Mouse (Mus musculus): ENCODE results near the gene Smim24. TPM values are rescaled to one million over a fixed set of nuclear protein-coding genes. Genes with fewer than 3 reads are reported as not detected.

The Smim24 gene
- polyA plus RNA-seq, 1 experiment from 2014 or later: 1.8 TPM

DNA sequence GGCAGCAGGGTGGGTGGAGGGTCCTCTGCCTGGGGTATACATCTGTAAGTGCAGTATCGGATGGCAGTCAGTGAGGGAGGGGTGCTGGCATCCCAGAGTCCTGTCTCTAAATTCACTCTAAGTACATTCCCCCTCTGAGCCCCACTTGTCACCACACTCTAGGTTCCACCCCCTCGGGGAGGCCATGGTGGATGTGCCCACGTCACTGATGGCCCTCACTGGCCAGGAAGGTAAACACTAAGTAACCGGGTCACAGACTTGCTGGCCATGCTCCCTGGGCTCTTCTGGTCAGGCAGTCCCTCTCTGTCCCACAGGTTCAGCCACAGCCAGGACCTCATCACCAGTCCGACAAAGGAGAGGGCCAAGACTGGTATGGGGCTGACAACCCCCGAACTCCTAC lies 29.3 kb downstream of the Smim24 start:
- no peak for ATAC-seq
- H3K27me3 ChIP-seq: peaks cover 40% of the 10 kb centered on the region
- no peaks in the 10 kb centered on the region for H3K9me3 ChIP-seq (replicated peaks)
- H3K9ac ChIP-seq: no peak overlapping the region
- H3K4me3 ChIP-seq: no peak overlapping the region
- peaks cover 53% of the 10 kb centered on the region for H3K4me1 ChIP-seq
- H3K36me3 ChIP-seq (ENCODE audit: poor library complexity, severe bottlenecking): peaks cover 15% of the 10 kb centered on the region
- H3K27ac ChIP-seq: no peak overlapping the region
- WGBS: 80% methylated on average over 6 of the region's 6 CpGs
- no peak overlapping the region for H3K4me2 ChIP-seq

DNA sequence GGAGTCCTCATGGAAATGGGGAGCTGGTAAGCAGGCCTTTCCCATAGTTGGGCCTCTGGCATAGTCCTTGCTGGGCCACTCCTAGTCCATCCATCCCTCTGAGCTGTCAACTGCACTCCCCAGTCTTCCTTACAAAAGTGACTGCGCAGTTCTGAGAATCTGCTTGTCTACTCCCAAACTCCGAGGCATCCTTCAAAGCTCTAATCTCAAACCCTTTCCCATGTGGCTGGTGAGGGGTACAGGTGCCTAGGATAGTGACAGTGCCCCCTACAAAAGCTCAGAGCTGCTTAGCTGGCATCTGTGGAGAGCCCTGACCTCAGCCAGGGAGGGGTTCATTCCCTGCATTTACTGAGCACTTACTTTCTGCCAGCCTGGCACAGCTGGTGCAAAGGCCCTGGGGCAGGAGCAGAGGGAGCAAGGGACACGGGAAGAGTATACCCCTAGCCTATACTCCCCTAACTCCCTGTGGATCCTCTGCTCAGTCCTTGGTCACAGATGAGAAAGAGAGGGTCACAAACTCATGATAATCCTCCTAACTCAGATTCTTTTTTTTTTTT lies 29.9 kb downstream of the Smim24 start:
- Histone ChIP-seq H3K4me2 (no peak overlapping the region), H3K9me3 (replicated peaks) (no peaks in the 10 kb centered on the region), H3K9ac (no peak overlapping the region), H3K27me3 (peaks cover 46% of the 10 kb centered on the region), H3K36me3 (ENCODE audit: poor library complexity, severe bottlenecking) (peaks cover 15% of the 10 kb centered on the region), H3K4me3 (no peak overlapping the region), H3K4me1 (peaks cover 49% of the 10 kb centered on the region), H3K27ac (no peak overlapping the region)
- 82% methylated on average over 3 of the region's 3 CpGs for WGBS
- no peak for ATAC-seq

DNA sequence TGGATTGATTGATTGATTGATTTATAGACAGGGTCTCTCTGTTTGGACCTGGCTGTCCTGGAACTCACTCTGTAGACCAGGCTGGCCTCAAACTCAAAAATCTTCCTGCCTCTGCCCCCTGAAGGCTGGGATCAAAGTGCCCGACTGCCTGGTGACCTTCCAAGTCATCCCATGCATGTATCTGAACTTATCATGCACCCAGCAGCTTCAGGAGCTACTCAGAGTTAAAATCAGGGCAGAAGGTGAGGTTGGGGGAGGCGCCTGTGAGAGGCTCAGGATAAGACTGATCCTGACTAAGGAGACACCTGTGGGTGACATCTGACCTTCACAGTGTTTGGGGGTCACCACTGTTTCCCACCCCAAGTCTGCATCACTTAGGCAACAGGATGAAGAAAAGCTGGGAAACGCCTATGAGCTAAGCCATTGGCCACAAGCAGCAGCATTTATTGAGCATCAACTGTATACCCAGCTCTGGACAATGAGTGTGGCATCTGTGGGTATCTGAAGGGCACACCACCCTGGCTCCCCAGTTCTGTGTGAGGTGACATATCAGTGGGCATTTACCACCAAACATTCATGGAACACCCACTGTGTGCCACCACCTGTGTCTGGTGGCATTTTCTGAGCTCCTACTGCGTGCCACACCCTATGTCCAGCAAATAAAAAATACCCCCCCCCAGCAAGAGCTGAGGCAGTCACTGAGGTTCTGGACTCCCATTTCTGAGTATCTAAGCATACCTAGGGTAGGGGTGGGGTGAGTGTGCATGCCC lies 30.8 kb downstream of the Smim24 start:
- Histone ChIP-seq H3K4me3 (no peak overlapping the region), H3K36me3 (ENCODE audit: poor library complexity, severe bottlenecking) (peaks cover 15% of the 10 kb centered on the region), H3K4me1 (peaks cover 40% of the 10 kb centered on the region), H3K27me3 (peaks cover 54% of the 10 kb centered on the region), H3K27ac (peak overlapping the region; percentile 53), H3K9ac (0 out of 2 replicates have a peak overlapping the region, but pooled peaks have one; percentile 10), H3K4me2 (peak overlapping the region; percentile 72), H3K9me3 (replicated peaks) (no peaks in the 10 kb centered on the region)
- no peak for ATAC-seq
- WGBS: 74% methylated on average over 4 of the region's 4 CpGs

DNA sequence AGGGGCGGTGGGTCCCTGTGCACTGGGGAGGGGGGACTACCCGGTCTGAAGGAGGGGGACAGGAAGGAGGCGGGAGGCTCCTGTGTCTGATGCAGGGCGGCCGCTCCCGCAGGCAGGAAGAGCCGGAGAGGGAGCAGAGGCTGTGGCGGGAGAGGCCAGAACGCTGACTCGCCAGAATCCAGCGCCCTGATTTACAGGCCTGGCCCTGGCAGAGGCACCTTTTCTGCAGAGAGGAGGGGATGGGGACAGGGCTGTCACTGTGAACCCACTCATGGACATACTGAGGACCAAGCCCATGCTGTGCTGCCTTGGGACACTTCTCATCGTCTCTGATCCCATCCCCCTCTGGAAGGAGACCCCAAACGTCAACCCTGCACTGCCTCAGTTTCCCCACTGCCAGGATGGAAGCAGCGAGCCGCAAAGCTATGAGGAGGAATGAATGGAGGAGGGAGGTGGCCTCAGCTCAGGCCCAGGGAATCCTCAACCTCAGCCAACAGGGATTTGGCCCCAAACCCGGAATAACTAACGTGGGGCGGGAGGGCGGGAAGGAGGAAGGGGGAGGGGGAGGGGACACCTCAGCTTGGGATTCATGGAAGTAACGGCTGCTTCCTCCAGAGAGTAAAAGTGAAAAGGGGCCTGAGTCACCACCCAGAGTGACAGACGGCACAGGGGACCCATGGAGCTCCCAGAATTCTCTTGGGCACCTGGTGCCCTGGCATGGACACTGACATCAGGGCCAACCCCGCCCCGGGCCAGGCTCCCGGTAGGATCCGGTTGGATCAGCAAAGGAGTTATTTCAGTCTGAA lies 31.6 kb downstream of the Smim24 start:
- ATAC-seq: no peak
- Histone ChIP-seq H3K27ac (peak overlapping the region; percentile 57), H3K36me3 (ENCODE audit: poor library complexity, severe bottlenecking) (peaks cover 12% of the 10 kb centered on the region), H3K9me3 (replicated peaks) (no peaks in the 10 kb centered on the region), H3K4me2 (peak overlapping the region; percentile 72), H3K4me3 (0 out of 2 replicates have a peak overlapping the region, but pooled peaks have one; percentile 44), H3K27me3 (peaks cover 54% of the 10 kb centered on the region), H3K9ac (peak overlapping the region; percentile 45; the same call in 1 of the 2 replicates), H3K4me1 (peaks cover 41% of the 10 kb centered on the region)
- WGBS: 5% methylated on average over 24 of the region's 25 CpGs

DNA sequence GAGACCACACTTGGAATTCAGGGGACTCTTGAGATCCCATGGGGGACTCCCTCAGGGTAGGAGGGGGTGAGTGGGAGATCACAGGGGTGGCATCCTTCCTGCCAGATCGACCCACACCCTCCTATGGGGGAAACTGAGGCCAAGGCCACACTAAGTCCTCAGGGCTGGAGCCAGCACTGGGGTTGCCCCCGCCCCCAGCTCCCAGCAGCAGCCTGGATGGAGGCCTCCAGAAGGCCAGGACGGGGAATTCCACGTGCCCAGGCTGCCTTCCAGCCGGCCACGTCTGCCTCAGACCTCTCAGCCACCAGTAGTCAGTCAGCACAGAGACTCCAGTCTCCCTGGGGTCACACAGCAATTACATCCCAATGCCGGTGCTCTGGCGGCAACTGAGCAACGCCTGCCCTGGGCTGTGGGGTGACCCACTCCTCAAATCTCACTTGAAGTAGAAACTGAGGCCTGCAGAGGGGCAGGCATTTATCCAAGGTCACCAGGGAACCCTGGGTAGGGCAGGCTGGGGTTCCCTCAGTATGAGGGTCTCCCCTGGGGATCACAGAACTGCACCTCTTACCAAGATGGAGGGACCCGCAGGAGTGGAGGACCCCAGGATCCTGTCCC lies 32.5 kb downstream of the Smim24 start:
- Histone ChIP-seq H3K27ac (peak overlapping the region; percentile 57), H3K27me3 (peaks cover 54% of the 10 kb centered on the region), H3K9ac (peak overlapping the region; percentile 45), H3K36me3 (ENCODE audit: poor library complexity, severe bottlenecking) (peaks cover 3% of the 10 kb centered on the region), H3K4me1 (peaks cover 46% of the 10 kb centered on the region), H3K4me2 (peak overlapping the region; percentile 72), H3K9me3 (replicated peaks) (no peaks in the 10 kb centered on the region), H3K4me3 (peak overlapping the region; percentile 44)
- no peak for ATAC-seq
- 32% methylated on average over 10 of the region's 10 CpGs for WGBS

DNA sequence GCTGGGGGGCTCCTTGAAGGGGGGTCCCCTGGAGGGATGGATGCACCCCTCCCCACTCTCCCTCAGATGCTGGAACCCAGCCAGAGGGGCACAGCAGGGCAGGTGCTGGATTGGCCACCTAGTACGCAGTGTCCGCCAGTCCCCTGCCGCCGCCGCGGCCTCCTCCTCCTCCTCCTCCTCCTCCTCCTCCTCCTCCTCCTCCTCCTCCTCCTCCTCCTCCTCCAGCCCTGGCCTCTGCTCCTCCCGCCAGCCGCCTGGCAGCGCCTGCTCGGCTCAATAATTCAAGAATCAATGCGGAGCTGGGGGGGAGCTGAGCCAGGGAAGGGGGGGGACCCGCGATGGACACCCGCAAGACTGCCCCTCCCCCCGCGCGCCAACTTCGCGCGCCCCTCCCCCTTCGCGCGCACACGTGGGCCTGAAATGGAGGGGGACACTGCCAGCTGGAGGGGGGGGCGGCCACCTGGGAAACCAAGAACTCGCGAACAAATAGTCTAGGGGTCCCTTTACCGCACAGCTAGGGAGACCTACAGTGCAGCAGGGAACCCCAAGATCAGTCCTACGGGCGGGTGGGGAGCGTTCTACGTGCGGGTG lies 33.3 kb downstream of the Smim24 start:
- H3K4me3 ChIP-seq: peak overlapping the region; percentile 44
- H3K36me3 ChIP-seq (ENCODE audit: poor library complexity, severe bottlenecking): no peaks in the 10 kb centered on the region
- H3K9ac ChIP-seq: peak overlapping the region; percentile 66
- H3K4me2 ChIP-seq: peak overlapping the region; percentile 72
- peaks cover 54% of the 10 kb centered on the region for H3K27me3 ChIP-seq
- no peak for ATAC-seq
- 4% methylated on average over 16 of the region's 33 CpGs for WGBS
- H3K4me1 ChIP-seq: peaks cover 49% of the 10 kb centered on the region
- H3K27ac ChIP-seq: peak overlapping the region; percentile 57; the same call in 1 of the 2 replicates
- H3K9me3 ChIP-seq (replicated peaks): no peaks in the 10 kb centered on the region

DNA sequence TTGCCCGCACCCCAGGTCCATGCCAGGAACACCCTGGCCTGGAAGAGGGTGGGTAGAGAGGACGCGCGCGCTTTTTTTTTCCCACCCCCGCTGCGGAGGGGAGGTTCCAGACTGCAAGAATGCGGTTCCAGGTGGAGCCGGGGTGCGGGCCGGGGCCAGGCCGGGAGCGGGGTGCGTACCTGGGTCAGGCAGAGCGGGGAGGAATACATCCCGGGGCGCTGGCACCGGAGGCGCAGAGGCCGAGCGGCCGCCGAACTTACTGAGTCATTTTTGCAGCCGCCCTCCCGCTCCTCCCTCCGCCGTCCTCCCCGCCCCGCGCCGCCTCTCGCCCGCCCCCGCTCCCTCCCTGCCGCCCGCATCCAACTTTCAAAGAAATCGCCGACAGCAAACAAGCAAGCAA lies 34.0 kb downstream of the Smim24 start:
- no peak overlapping the region for H3K27ac ChIP-seq
- peaks cover 54% of the 10 kb centered on the region for H3K4me1 ChIP-seq
- H3K9ac ChIP-seq: peak overlapping the region; percentile 66
- no peak for ATAC-seq
- H3K4me3 ChIP-seq: peak overlapping the region; percentile 44
- H3K27me3 ChIP-seq: peaks cover 54% of the 10 kb centered on the region
- under 1% methylated on average over 19 of the region's 38 CpGs for WGBS
- no peaks in the 10 kb centered on the region for H3K36me3 ChIP-seq (ENCODE audit: poor library complexity, severe bottlenecking)
- peak overlapping the region; percentile 72 for H3K4me2 ChIP-seq
- no peaks in the 10 kb centered on the region for H3K9me3 ChIP-seq (replicated peaks)

DNA sequence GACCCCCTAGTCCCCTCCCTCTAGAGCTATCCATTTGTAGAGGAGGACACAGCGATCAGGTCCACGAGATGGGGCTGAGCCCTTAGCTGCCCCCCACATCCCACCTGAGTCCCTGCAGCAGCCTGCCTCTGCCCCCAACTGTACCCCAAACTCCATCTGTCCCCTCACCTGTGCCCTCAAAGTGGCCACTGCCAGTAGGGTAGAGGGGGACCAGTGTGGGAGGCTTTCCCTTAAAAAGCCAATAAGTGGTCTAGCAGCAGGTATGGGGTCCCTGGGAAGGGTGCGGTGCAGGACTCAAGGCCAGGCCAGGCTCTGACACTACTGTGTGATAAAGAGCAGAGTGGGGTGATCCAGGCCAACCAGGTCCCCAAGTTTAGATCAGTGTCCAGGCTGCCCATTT lies 34.5 kb downstream of the Smim24 start:
- Histone ChIP-seq H3K9ac (peak overlapping the region; percentile 66; the same call in 1 of the 2 replicates), H3K4me1 (peaks cover 56% of the 10 kb centered on the region), H3K27me3 (peaks cover 52% of the 10 kb centered on the region)

DNA sequence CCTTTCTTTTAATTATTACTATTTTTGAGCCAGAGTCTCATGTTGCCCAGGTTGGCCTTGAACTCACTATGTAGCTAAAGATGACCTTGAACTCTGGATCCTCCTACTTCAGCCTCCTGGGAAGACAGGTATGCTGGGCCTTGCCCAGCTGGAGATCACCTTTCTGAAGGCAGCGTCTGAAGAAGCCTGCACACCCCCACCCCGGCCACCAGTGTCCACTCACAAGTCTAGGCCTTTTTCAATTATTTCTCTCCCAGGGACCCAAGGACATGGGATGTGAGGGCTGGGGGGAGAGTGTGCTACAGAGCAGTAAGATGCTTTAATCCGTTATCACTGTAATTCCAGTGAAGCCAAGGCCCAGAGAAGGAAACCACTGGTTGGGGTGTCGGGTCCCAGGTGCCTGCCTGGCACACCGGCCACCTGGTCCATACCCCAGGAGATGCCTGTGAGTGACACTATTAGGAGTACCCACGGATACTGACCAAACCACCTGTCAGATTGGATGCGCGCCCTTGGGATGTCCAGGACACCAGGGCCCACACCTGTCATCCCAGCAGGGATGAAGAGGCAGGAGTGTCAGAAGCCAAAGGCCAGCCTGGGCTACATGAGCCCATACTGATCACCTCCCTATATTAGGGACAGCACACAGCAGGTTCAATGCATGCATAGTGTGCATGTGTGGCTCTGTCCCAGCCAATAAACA lies 35.1 kb downstream of the Smim24 start:
- no peak overlapping the region for H3K9ac ChIP-seq
- H3K9me3 ChIP-seq (replicated peaks): no peaks in the 10 kb centered on the region
- ATAC-seq: no peak
- whole genome bisulfite sequencing: 75% methylated on average over 8 of the region's 8 CpGs
- H3K27me3 ChIP-seq: peaks cover 47% of the 10 kb centered on the region
- no peak overlapping the region for H3K27ac ChIP-seq
- H3K36me3 ChIP-seq (ENCODE audit: poor library complexity, severe bottlenecking): no peaks in the 10 kb centered on the region
- no peak overlapping the region; the same call in 1 of the 2 replicates for H3K4me2 ChIP-seq
- H3K4me3 ChIP-seq: peak overlapping the region; percentile 1; the same call in 1 of the 2 replicates
- H3K4me1 ChIP-seq: peaks cover 60% of the 10 kb centered on the region

More for the DNA sequence above, 34.5 kb downstream of the Smim24 start:
- WGBS: 30% methylated on average over 3 of the region's 3 CpGs
- no peak for ATAC-seq
- Histone ChIP-seq H3K4me2 (peak overlapping the region; percentile 72), H3K27ac (no peak overlapping the region), H3K36me3 (ENCODE audit: poor library complexity, severe bottlenecking) (no peaks in the 10 kb centered on the region), H3K4me3 (peak overlapping the region; percentile 44), H3K9me3 (replicated peaks) (no peaks in the 10 kb centered on the region)

DNA sequence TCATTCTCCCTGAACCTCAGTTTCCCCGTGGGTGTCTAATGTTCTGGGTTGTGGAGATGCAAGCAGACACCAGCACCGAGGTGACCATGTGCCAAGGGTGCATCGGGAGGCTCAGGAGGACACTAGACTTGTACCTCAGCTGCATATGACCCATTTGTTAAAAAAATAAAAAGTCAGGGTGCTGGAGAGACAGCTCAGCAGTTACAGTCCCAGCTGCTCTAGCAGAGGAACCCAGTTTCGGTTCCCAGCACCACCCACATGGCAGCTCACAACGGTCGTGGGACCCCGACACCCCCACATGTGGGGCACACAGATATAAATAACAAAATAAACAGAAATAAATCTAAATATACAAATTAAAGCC lies 35.6 kb downstream of the Smim24 start:
- H3K4me3 ChIP-seq: peak overlapping the region; percentile 1; the same call in 1 of the 2 replicates

DNA sequence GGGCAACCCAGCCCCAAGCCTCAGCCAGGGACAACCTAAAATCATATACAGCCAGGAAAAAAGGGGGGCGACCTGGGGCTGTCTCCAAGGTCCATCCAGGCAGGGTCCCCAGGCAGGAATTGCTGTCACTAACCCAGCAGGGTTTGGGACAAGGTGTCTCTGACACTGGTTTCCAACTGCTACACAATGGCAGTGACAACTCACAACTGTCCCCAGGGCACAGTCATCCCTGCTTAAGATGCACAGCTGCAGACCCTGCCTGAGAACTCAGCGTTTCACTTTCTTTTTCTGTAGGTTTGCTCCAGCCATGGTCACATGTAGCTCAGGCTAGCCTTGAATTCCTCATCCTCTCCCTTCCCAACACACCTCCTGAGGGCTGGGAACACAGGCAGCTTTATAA lies 36.2 kb downstream of the Smim24 start:
- H3K27ac ChIP-seq: no peak overlapping the region; the same call in 1 of the 2 replicates
- no peak overlapping the region for H3K9ac ChIP-seq
- peak overlapping the region; percentile 90 for H3K4me2 ChIP-seq
- H3K9me3 ChIP-seq (replicated peaks): no peaks in the 10 kb centered on the region
- no peak for ATAC-seq
- H3K4me1 ChIP-seq: peaks cover 66% of the 10 kb centered on the region
- H3K27me3 ChIP-seq: peaks cover 40% of the 10 kb centered on the region
- no peaks in the 10 kb centered on the region for H3K36me3 ChIP-seq (ENCODE audit: poor library complexity, severe bottlenecking)
- WGBS: 16% methylated on average over 2 of the region's 2 CpGs
- H3K4me3 ChIP-seq: 0 out of 2 replicates have a peak overlapping the region, but pooled peaks have one; percentile 74

More for the DNA sequence above, 35.6 kb downstream of the Smim24 start:
- WGBS: 90% methylated on average over 7 of the region's 7 CpGs
- Histone ChIP-seq H3K9me3 (replicated peaks) (no peaks in the 10 kb centered on the region), H3K9ac (no peak overlapping the region), H3K4me1 (peaks cover 65% of the 10 kb centered on the region), H3K36me3 (ENCODE audit: poor library complexity, severe bottlenecking) (no peaks in the 10 kb centered on the region), H3K27me3 (peaks cover 46% of the 10 kb centered on the region), H3K4me2 (no peak overlapping the region; the same call in 1 of the 2 replicates), H3K27ac (no peak overlapping the region)
- no peak for ATAC-seq

Measured in forebrain, embryonic 13.5 days (tissue).